Mouse (Mus musculus): ENCODE measurements around the gene Gm20708. TPM values are rescaled to one million over a fixed set of nuclear protein-coding genes. Genes with fewer than 3 reads are reported as not detected.

The Gm20708 gene
- polyA plus RNA-seq, 1 experiment, result not detected

GRCm38 (mm10) chr11:117834086-117834485 lies 24.6 kb downstream of the Gm20708 start:
- 94% methylated on average over 8 of the region's 8 CpGs for WGBS
- TF ChIP-seq CTCF (IDR thresholded peaks at IDR 0.05; ENCODE audit: insufficient read depth, low read depth, low read length) (no peak), POLR2A (IDR thresholded peaks at IDR 0.05; ENCODE audit: insufficient read depth, low read depth, low read length) (no peak)

GRCm38 (mm10) chr11:117836306-117836705 lies 26.8 kb downstream of the Gm20708 start:
- Histone ChIP-seq H3K27ac (ENCODE audit: insufficient read depth, low read depth, low read length) (no peak overlapping the region), H3K4me3 (ENCODE audit: insufficient read depth, low read depth, low read length) (no peak overlapping the region), H3K4me1 (ENCODE audit: control insufficient read depth, insufficient read depth, low read length) (peaks cover 7% of the 10 kb centered on the region)
- WGBS, result 18% methylated on average over 13 of the region's 13 CpGs
- TF ChIP-seq POLR2A (IDR thresholded peaks at IDR 0.05; ENCODE audit: insufficient read depth, low read depth, low read length) (no peak), CTCF (IDR thresholded peaks at IDR 0.05; ENCODE audit: insufficient read depth, low read depth, low read length) (no peak)

More at GRCm38 (mm10) chr11:117834086-117834485, 24.6 kb downstream of the Gm20708 start:
- Histone ChIP-seq H3K4me3 (ENCODE audit: insufficient read depth, low read depth, low read length) (no peak overlapping the region), H3K4me1 (ENCODE audit: control insufficient read depth, insufficient read depth, low read length) (peaks cover 7% of the 10 kb centered on the region), H3K27ac (ENCODE audit: insufficient read depth, low read depth, low read length) (no peak overlapping the region)

GRCm38 (mm10) chr11:117838572-117838971 lies 29.1 kb downstream of the Gm20708 start:
- WGBS, result 96% methylated on average over 2 of the region's 2 CpGs
- no peak overlapping the region for H3K27ac ChIP-seq (ENCODE audit: insufficient read depth, low read depth, low read length)
- TF ChIP-seq POLR2A (IDR thresholded peaks at IDR 0.05; ENCODE audit: insufficient read depth, low read depth, low read length) (no peak), CTCF (IDR thresholded peaks at IDR 0.05; ENCODE audit: insufficient read depth, low read depth, low read length) (no peak)
- no peak overlapping the region for H3K4me3 ChIP-seq (ENCODE audit: insufficient read depth, low read depth, low read length)
- peaks cover 4% of the 10 kb centered on the region for H3K4me1 ChIP-seq (ENCODE audit: control insufficient read depth, insufficient read depth, low read length)

GRCm38 (mm10) chr11:117839021-117839420 lies 29.6 kb downstream of the Gm20708 start:
- Histone ChIP-seq H3K4me1 (ENCODE audit: control insufficient read depth, insufficient read depth, low read length) (peaks cover 4% of the 10 kb centered on the region), H3K27ac (ENCODE audit: insufficient read depth, low read depth, low read length) (no peak overlapping the region), H3K4me3 (ENCODE audit: insufficient read depth, low read depth, low read length) (no peak overlapping the region)
- TF ChIP-seq POLR2A (IDR thresholded peaks at IDR 0.05; ENCODE audit: insufficient read depth, low read depth, low read length) (no peak), CTCF (IDR thresholded peaks at IDR 0.05; ENCODE audit: insufficient read depth, low read depth, low read length) (no peak)
- WGBS, result 96% methylated on average over 1 of the region's 1 CpGs

GRCm38 (mm10) chr11:117840910-117841309 lies 31.4 kb downstream of the Gm20708 start:
- 71% methylated on average over 1 of the region's 1 CpGs for WGBS
- TF ChIP-seq POLR2A (IDR thresholded peaks at IDR 0.05; ENCODE audit: insufficient read depth, low read depth, low read length) (no peak), CTCF (IDR thresholded peaks at IDR 0.05; ENCODE audit: insufficient read depth, low read depth, low read length) (no peak)

GRCm38 (mm10) chr11:117843434-117843833 lies 34.0 kb downstream of the Gm20708 start:
- WGBS, result 85% methylated on average over 2 of the region's 2 CpGs
- Histone ChIP-seq H3K4me3 (ENCODE audit: insufficient read depth, low read depth, low read length) (no peak overlapping the region), H3K27ac (ENCODE audit: insufficient read depth, low read depth, low read length) (no peak overlapping the region), H3K4me1 (ENCODE audit: control insufficient read depth, insufficient read depth, low read length) (peaks cover 7% of the 10 kb centered on the region; the same call in 1 of the 2 replicates)
- TF ChIP-seq POLR2A (IDR thresholded peaks at IDR 0.05; ENCODE audit: insufficient read depth, low read depth, low read length), result no peak
- no peak for TF ChIP-seq CTCF (IDR thresholded peaks at IDR 0.05; ENCODE audit: insufficient read depth, low read depth, low read length)

More at GRCm38 (mm10) chr11:117840910-117841309, 31.4 kb downstream of the Gm20708 start:
- H3K4me1 ChIP-seq (ENCODE audit: control insufficient read depth, insufficient read depth, low read length), result peaks cover 4% of the 10 kb centered on the region
- no peak overlapping the region for H3K27ac ChIP-seq (ENCODE audit: insufficient read depth, low read depth, low read length)
- H3K4me3 ChIP-seq (ENCODE audit: insufficient read depth, low read depth, low read length), result no peak overlapping the region

- Histone ChIP-seq H3K4me3 (ENCODE audit: insufficient read depth, low read depth, low read length) (no peak overlapping the region), H3K4me1 (ENCODE audit: control insufficient read depth, insufficient read depth, low read length) (peaks cover 13% of the 10 kb centered on the region), H3K27ac (ENCODE audit: insufficient read depth, low read depth, low read length) (no peak overlapping the region)
- TF ChIP-seq POLR2A (IDR thresholded peaks at IDR 0.05; ENCODE audit: insufficient read depth, low read depth, low read length) (no peak), CTCF (IDR thresholded peaks at IDR 0.05; ENCODE audit: insufficient read depth, low read depth, low read length) (no peak)
- 81% methylated on average over 2 of the region's 2 CpGs for WGBS
Observed at GRCm38 (mm10) chr11:117844997-117845396, 35.5 kb downstream of the Gm20708 start.

- 80% methylated on average over 2 of the region's 2 CpGs for WGBS
- Histone ChIP-seq H3K4me1 (ENCODE audit: control insufficient read depth, insufficient read depth, low read length) (peaks cover 13% of the 10 kb centered on the region), H3K4me3 (ENCODE audit: insufficient read depth, low read depth, low read length) (no peak overlapping the region), H3K27ac (ENCODE audit: insufficient read depth, low read depth, low read length) (no peak overlapping the region)
- TF ChIP-seq POLR2A (IDR thresholded peaks at IDR 0.05; ENCODE audit: insufficient read depth, low read depth, low read length) (no peak), CTCF (IDR thresholded peaks at IDR 0.05; ENCODE audit: insufficient read depth, low read depth, low read length) (no peak)
Observed at GRCm38 (mm10) chr11:117845651-117846050, 36.2 kb downstream of the Gm20708 start.

- WGBS, result 56% methylated on average over 5 of the region's 5 CpGs
Observed at GRCm38 (mm10) chr11:117846640-117847039, 37.2 kb downstream of the Gm20708 start.

More at GRCm38 (mm10) chr11:117846640-117847039, 37.2 kb downstream of the Gm20708 start:
- Histone ChIP-seq H3K27ac (ENCODE audit: insufficient read depth, low read depth, low read length) (no peak overlapping the region), H3K4me1 (ENCODE audit: control insufficient read depth, insufficient read depth, low read length) (peaks cover 13% of the 10 kb centered on the region), H3K4me3 (ENCODE audit: insufficient read depth, low read depth, low read length) (no peak overlapping the region)
- TF ChIP-seq CTCF (IDR thresholded peaks at IDR 0.05; ENCODE audit: insufficient read depth, low read depth, low read length), result no peak
- no peak for TF ChIP-seq POLR2A (IDR thresholded peaks at IDR 0.05; ENCODE audit: insufficient read depth, low read depth, low read length)
